Mouse (Mus musculus) midbrain, postnatal 0 days (tissue): ENCODE results near the gene Jak1. TPM values are rescaled to one million over a fixed set of nuclear protein-coding genes. Genes with fewer than 3 reads are reported as not detected.

Experiments used
- ATAC-seq: fragments of 200-750 bp; cut with Nextera tagmentation; 2 replicates; pipeline ENCODE4 v1.8.0; 2017; ENCODE audit warnings: moderate number of reproducible peaks, mild to moderate bottlenecking, moderate TSS enrichment, moderate library complexity; ENCODE audit not compliant: low FRiP score
- DNase-seq: peaks from one replicate; pipeline ENCODE4 v3.0.0-alpha.2; 2015; ENCODE audit warnings: low spot score
- H3K27ac ChIP-seq: fragments of 300-500 bp; sonication (generic); 2 replicates; pipeline ENCODE4 v1.5.1; 2014; ENCODE audit warnings: low read depth, mild to moderate bottlenecking, low read length, mixed read lengths
- H3K27me3 ChIP-seq: fragments of 300-500 bp; sonication (generic); 2 replicates; pipeline ENCODE4 v1.6.1; 2014; ENCODE audit warnings: low read length, control low read depth, mixed read lengths; ENCODE audit not compliant: insufficient read depth
- H3K36me3 ChIP-seq: fragments of 300-500 bp; sonication (generic); 2 replicates; pipeline ENCODE4 v1.6.1; 2014; ENCODE audit warnings: low read length, control low read depth, mixed read lengths; ENCODE audit not compliant: insufficient read depth
- H3K4me1 ChIP-seq: fragments of 300-500 bp; sonication (generic); 2 replicates; pipeline ENCODE4 v1.6.1; 2014; ENCODE audit warnings: mild to moderate bottlenecking, control low read depth, antibody characterized with exemption, low read length, mixed read lengths; ENCODE audit not compliant: insufficient read depth
- H3K4me2 ChIP-seq: fragments of 300-500 bp; sonication (generic); 2 replicates; pipeline ENCODE4 v1.6.1; 2014; ENCODE audit warnings: low read depth, mild to moderate bottlenecking, low read length, mixed read lengths; ENCODE audit not compliant: poor library complexity, severe bottlenecking
- H3K4me3 ChIP-seq: fragments of 300-500 bp; sonication (generic); 2 replicates; pipeline ENCODE4 v1.5.1; 2014; ENCODE audit warnings: low read depth, mild to moderate bottlenecking, low read length, moderate library complexity
- H3K9ac ChIP-seq: fragments of 300-500 bp; sonication (generic); replicated peaks from 2 replicates; pipeline ENCODE4 v1.6.1; 2014; ENCODE audit warnings: mild to moderate bottlenecking, low read length, moderate library complexity, mixed read lengths; ENCODE audit not compliant: poor library complexity, severe bottlenecking
- H3K9me3 ChIP-seq: fragments of 300-500 bp; sonication (generic); 2 replicates; pipeline ENCODE4 v1.6.1; 2016; ENCODE audit warnings: low read length, control low read depth
- CTCF ChIP-seq: IDR thresholded peaks from 2 replicates; pipeline ENCODE4 v1.5.1; 2016; ENCODE audit warnings: antibody characterized with exemption, mild to moderate bottlenecking
- WGBS: fragments of 180-500 bp; shearing (Covaris S2); extraction: QIAGEN DNeasy Blood & Tissue Kit; methylation state at CpG from one replicate; pipeline ENCODE4 v1.1.7; 2014; 5-methylcytosine and 5-hydroxymethylcytosine counted together
- polyA plus RNA-seq: library from polyadenylated mRNA; unstranded; fragments of >200 nt; fragmentation: Nextera tagmentation; extraction: Ambion mirVana; gene quantifications from 2 replicates; pipeline ENCODE4 v1.2.1, GENCODE M21; 2015
- total RNA-seq: library from RNA; depleted of rRNA; stranded (reverse); fragments of >200 nt; gene quantifications from 2 replicates; pipeline ENCODE4 v1.2.3, GENCODE M21; 2014

Jak1 gene
- total and polyA plus RNA-seq, 2 experiments from 2014 or later: 76.1 to 91.9 TPM

GRCm38 (mm10) chr4:101292736-101293541, 27.9 kb upstream of the Jak1 start:
- no peak for TF ChIP-seq CTCF
- Histone ChIP-seq H3K4me2 (peak overlapping the region; percentile 77), H3K4me1 (no peaks in the 10 kb centered on the region), H3K36me3 (no peaks in the 10 kb centered on the region), H3K9ac (no peak overlapping the region), H3K27ac (no peak overlapping the region), H3K27me3 (peaks cover 15% of the 10 kb centered on the region), H3K4me3 (peak overlapping the region; percentile 37), H3K9me3 (no peaks in the 10 kb centered on the region)
- DNase-seq: no peak
- ATAC-seq: peak; percentile 41; the same call in 1 of the 2 replicates
- WGBS: 4% methylated on average over 49 of the region's 49 CpGs

DNA sequence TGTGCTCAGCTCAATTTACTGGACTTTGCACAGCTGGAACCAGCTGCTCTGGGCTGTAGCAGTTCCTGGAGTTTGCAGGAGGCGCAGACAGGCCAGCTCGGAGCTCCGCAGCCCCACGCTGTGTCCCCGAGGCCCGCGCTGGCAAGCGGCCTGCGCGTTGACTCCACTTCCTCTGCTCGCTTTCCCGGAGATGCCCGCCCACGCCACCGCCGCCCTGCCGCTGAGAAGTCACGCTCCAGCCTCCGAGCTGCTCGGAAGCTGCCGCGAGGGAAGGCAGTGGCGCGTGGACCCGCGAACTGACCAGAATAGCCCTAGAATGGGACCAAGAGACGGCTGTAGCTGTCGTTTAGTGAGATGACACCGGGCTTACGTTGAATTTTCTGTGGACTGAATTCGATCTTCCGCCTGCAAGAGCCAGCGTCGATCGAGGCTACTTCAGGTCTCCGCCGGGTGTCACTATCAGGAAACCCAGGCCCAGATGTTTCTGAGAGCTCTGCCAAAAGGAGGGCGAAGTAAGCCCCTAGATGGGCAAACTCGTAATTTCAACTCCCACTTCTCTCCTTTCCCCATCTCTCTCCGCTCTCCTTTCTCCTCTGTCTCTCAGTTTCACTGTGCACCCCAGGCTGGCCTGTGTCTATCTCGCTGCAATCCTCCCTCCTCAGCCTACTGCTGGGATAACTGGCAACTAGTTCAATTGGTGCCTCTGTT, 27.1 kb upstream of the Jak1 start:
- no peak for TF ChIP-seq CTCF
- peaks cover 15% of the 10 kb centered on the region for H3K27me3 ChIP-seq
- ATAC-seq: peak; percentile 23; the same call in 1 of the 2 replicates
- H3K27ac ChIP-seq: no peak overlapping the region
- no peaks in the 10 kb centered on the region for H3K9me3 ChIP-seq
- 0 out of 2 replicates have a peak overlapping the region, but pooled peaks have one; percentile 29 for H3K9ac ChIP-seq
- H3K4me3 ChIP-seq: peak overlapping the region; percentile 37
- 2% methylated on average over 41 of the region's 41 CpGs for WGBS
- H3K4me1 ChIP-seq: no peaks in the 10 kb centered on the region
- peak overlapping the region; percentile 77 for H3K4me2 ChIP-seq
- DNase-seq: peak; percentile 60
- H3K36me3 ChIP-seq: no peaks in the 10 kb centered on the region

- WGBS: 40% methylated on average over 11 of the region's 11 CpGs
- TF ChIP-seq CTCF: no peak
- no peak overlapping the region for H3K4me2 ChIP-seq
- H3K27ac ChIP-seq: no peak overlapping the region
- H3K4me1 ChIP-seq: no peaks in the 10 kb centered on the region
- H3K9ac ChIP-seq: no peak overlapping the region
- H3K4me3 ChIP-seq: no peak overlapping the region
- DNase-seq (peak; percentile 64), ATAC-seq (no peak)
- H3K27me3 ChIP-seq: peaks cover 15% of the 10 kb centered on the region
- no peaks in the 10 kb centered on the region for H3K36me3 ChIP-seq
- no peaks in the 10 kb centered on the region for H3K9me3 ChIP-seq
These were observed 23.2 kb upstream of the Jak1 start for GRCm38 (mm10) chr4:101288292-101288691.

DNA sequence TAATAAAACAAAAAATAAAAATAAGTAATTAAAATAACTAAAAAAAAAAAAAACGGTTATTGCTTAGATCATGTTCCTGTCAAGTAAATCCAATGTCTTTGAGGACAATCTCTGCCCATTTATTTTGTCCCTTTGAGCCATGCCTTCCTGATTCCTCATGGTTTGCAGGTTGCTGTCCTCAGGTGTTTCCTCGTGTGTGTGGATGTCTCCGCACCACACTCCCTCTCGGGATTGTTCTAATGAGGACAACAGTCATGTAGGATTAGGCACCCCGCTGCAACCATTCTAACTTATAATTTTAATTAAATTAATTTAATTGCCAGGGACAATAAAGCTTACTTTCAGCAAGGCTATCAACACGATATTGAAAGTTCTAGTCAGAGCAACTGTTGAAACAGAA, 21.5 kb upstream of the Jak1 start:
- 74% methylated on average over 6 of the region's 6 CpGs for WGBS
- no peak for TF ChIP-seq CTCF

GRCm38 (mm10) chr4:101285906-101286432, 20.9 kb upstream of the Jak1 start:
- Histone ChIP-seq H3K27ac (no peak overlapping the region), H3K4me1 (no peaks in the 10 kb centered on the region), H3K9ac (no peak overlapping the region), H3K4me2 (no peak overlapping the region), H3K4me3 (no peak overlapping the region), H3K9me3 (no peaks in the 10 kb centered on the region), H3K27me3 (peaks cover 9% of the 10 kb centered on the region), H3K36me3 (no peaks in the 10 kb centered on the region)
- no peak for TF ChIP-seq CTCF
- 82% methylated on average over 2 of the region's 2 CpGs for WGBS
- no peak for ATAC-seq
- DNase-seq: no peak

More for the DNA sequence above, 21.5 kb upstream of the Jak1 start:
- no peaks in the 10 kb centered on the region for H3K36me3 ChIP-seq
- H3K27ac ChIP-seq: no peak overlapping the region
- DNase-seq (no peak), ATAC-seq (no peak)
- no peak overlapping the region for H3K9ac ChIP-seq
- no peak overlapping the region for H3K4me2 ChIP-seq
- no peaks in the 10 kb centered on the region for H3K9me3 ChIP-seq
- peaks cover 12% of the 10 kb centered on the region for H3K27me3 ChIP-seq
- H3K4me1 ChIP-seq: no peaks in the 10 kb centered on the region
- no peak overlapping the region for H3K4me3 ChIP-seq
